Mouse (Mus musculus) heart, embryonic 10.5 days (tissue): ENCODE measurements around the gene Pgm2l1. TPM values are rescaled to one million over a fixed set of nuclear protein-coding genes. Genes with fewer than 3 reads are reported as not detected.
"Not testable (repeated sequence)": the region's sequence is repeated elsewhere in the genome, so short reads cannot be mapped to it uniquely, and the experiment has no call there.

Experiments used
- DNase-seq: peaks from one replicate; pipeline ENCODE4 v3.0.0-alpha.2; 2017; ENCODE audit warnings: low spot score
- H3K27ac ChIP-seq: fragments of 300-500 bp; sonication (generic); 2 replicates; pipeline ENCODE4 v1.5.1; 2016; ENCODE audit warnings: mild to moderate bottlenecking
- H3K27me3 ChIP-seq: fragments of 300-500 bp; sonication (generic); 2 replicates; pipeline ENCODE4 v1.6.1; 2016; ENCODE audit warnings: mild to moderate bottlenecking; ENCODE audit not compliant: poor library complexity, insufficient read depth, severe bottlenecking
- H3K36me3 ChIP-seq: fragments of 300-500 bp; sonication (generic); 2 replicates; pipeline ENCODE4 v1.6.1; 2016; ENCODE audit warnings: mild to moderate bottlenecking, moderate library complexity
- H3K4me1 ChIP-seq: fragments of 300-500 bp; sonication (generic); 2 replicates; pipeline ENCODE4 v1.6.1; 2016; ENCODE audit warnings: mild to moderate bottlenecking
- H3K4me3 ChIP-seq: fragments of 300-500 bp; sonication (generic); 2 replicates; pipeline ENCODE4 v1.5.1; 2016; ENCODE audit warnings: mild to moderate bottlenecking, moderate library complexity
- H3K9me3 ChIP-seq: fragments of 300-500 bp; sonication (generic); 2 replicates; pipeline ENCODE4 v1.6.1; 2016; ENCODE audit warnings: mild to moderate bottlenecking, moderate library complexity
- WGBS: fragments of 180-500 bp; shearing (Covaris S2); methylation state at CpG from one replicate; pipeline ENCODE4 v1.1.7; 2016; 5-methylcytosine and 5-hydroxymethylcytosine counted together
- polyA plus RNA-seq: library from polyadenylated mRNA; unstranded; fragments of >200 nt; fragmentation: Nextera tagmentation; extraction: Ambion mirVana; gene quantifications from 2 replicates; pipeline ENCODE4 v1.2.1, GENCODE M21; 2016

Pgm2l1 gene
- polyA plus RNA-seq, 1 experiment from 2014 or later = 1.4 TPM

- Histone ChIP-seq H3K4me3 (no peak overlapping the region), H3K27me3 (no peaks in the 10 kb centered on the region), H3K36me3 (no peaks in the 10 kb centered on the region), H3K27ac (no peak overlapping the region), H3K4me1 (0 out of 2 replicates have a peak, but pooled peaks cover 4% of the 10 kb centered on the region), H3K9me3 (no peaks in the 10 kb centered on the region)
- no peak for DNase-seq
- 59% methylated on average over 7 of the region's 7 CpGs for WGBS
Observed at GRCm38 (mm10) chr7:100234264-100234885, 7.2 kb downstream of the Pgm2l1 start.

GRCm38 (mm10) chr7:100238271-100238670, 11.1 kb downstream of the Pgm2l1 start:
- H3K4me3 ChIP-seq = no peak overlapping the region
- no peak overlapping the region for H3K27ac ChIP-seq
- no peaks in the 10 kb centered on the region for H3K27me3 ChIP-seq
- WGBS = 89% methylated on average over 1 of the region's 1 CpGs
- no peaks in the 10 kb centered on the region for H3K36me3 ChIP-seq
- no peak for DNase-seq
- 0 out of 2 replicates have a peak, but pooled peaks cover 4% of the 10 kb centered on the region for H3K4me1 ChIP-seq
- H3K9me3 ChIP-seq = no peaks in the 10 kb centered on the region

- no peaks in the 10 kb centered on the region for H3K4me1 ChIP-seq
- DNase-seq = no peak
- H3K36me3 ChIP-seq = no peaks in the 10 kb centered on the region
- H3K27ac ChIP-seq = no peak overlapping the region
- WGBS = 82% methylated on average over 2 of the region's 2 CpGs
- H3K27me3 ChIP-seq = no peaks in the 10 kb centered on the region
- H3K4me3 ChIP-seq = no peak overlapping the region
- no peaks in the 10 kb centered on the region for H3K9me3 ChIP-seq
Observed at GRCm38 (mm10) chr7:100240601-100241000, 13.4 kb downstream of the Pgm2l1 start.

- 83% methylated on average over 1 of the region's 1 CpGs for WGBS
- H3K27me3 ChIP-seq = no peaks in the 10 kb centered on the region
- H3K4me3 ChIP-seq = no peak overlapping the region
- DNase-seq = no peak
- no peaks in the 10 kb centered on the region for H3K36me3 ChIP-seq
- H3K4me1 ChIP-seq = no peaks in the 10 kb centered on the region
- H3K27ac ChIP-seq = no peak overlapping the region
- H3K9me3 ChIP-seq = no peaks in the 10 kb centered on the region
Observed at GRCm38 (mm10) chr7:100243007-100243406, 15.8 kb downstream of the Pgm2l1 start.

- no peak for DNase-seq
- no peaks in the 10 kb centered on the region for H3K36me3 ChIP-seq
- WGBS = 84% methylated on average over 4 of the region's 4 CpGs
- H3K4me1 ChIP-seq = no peaks in the 10 kb centered on the region
- H3K4me3 ChIP-seq = no peak overlapping the region
- H3K27me3 ChIP-seq = no peaks in the 10 kb centered on the region
- H3K27ac ChIP-seq = no peak overlapping the region
- no peaks in the 10 kb centered on the region for H3K9me3 ChIP-seq
Observed at GRCm38 (mm10) chr7:100244225-100244624, 17.0 kb downstream of the Pgm2l1 start.

- DNase-seq = no peak
- H3K27me3 ChIP-seq = no peaks in the 10 kb centered on the region
- WGBS = 91% methylated on average over 3 of the region's 3 CpGs
- H3K36me3 ChIP-seq = no peaks in the 10 kb centered on the region
- H3K27ac ChIP-seq = no peak overlapping the region
- H3K9me3 ChIP-seq = no peaks in the 10 kb centered on the region
- no peak overlapping the region for H3K4me3 ChIP-seq
- H3K4me1 ChIP-seq = no peaks in the 10 kb centered on the region
Observed at GRCm38 (mm10) chr7:100245176-100245575, 18.0 kb downstream of the Pgm2l1 start.

- Histone ChIP-seq H3K27me3 (no peaks in the 10 kb centered on the region), H3K36me3 (peaks cover 7% of the 10 kb centered on the region), H3K4me3 (no peak overlapping the region), H3K4me1 (no peaks in the 10 kb centered on the region), H3K27ac (no peak overlapping the region), H3K9me3 (no peaks in the 10 kb centered on the region)
- DNase-seq = no peak
- 93% methylated on average over 5 of the region's 5 CpGs for WGBS
Observed at GRCm38 (mm10) chr7:100250667-100251066, 23.5 kb downstream of the Pgm2l1 start.

- Histone ChIP-seq H3K36me3 (no peaks in the 10 kb centered on the region), H3K4me1 (no peaks in the 10 kb centered on the region), H3K9me3 (no peaks in the 10 kb centered on the region), H3K27me3 (no peaks in the 10 kb centered on the region), H3K27ac (no peak overlapping the region), H3K4me3 (no peak overlapping the region)
- WGBS = 81% methylated on average over 3 of the region's 3 CpGs
- no peak for DNase-seq
Observed at GRCm38 (mm10) chr7:100262350-100262749, 35.2 kb downstream of the Pgm2l1 start.

GRCm38 (mm10) chr7:100264934-100265333, 37.7 kb downstream of the Pgm2l1 start:
- not testable (repeated sequence) for DNase-seq, H3K27me3 ChIP-seq, H3K4me1 ChIP-seq, H3K4me3 ChIP-seq, H3K9me3 ChIP-seq, H3K27ac ChIP-seq, H3K36me3 ChIP-seq
- 39% methylated on average over 17 of the region's 17 CpGs for WGBS

- Histone ChIP-seq H3K36me3 (no peaks in the 10 kb centered on the region), H3K27me3 (no peaks in the 10 kb centered on the region), H3K4me1 (no peaks in the 10 kb centered on the region; the same call in 1 of the 2 replicates), H3K27ac (no peak overlapping the region), H3K4me3 (no peak overlapping the region), H3K9me3 (no peaks in the 10 kb centered on the region)
- no peak for DNase-seq
- 94% methylated on average over 8 of the region's 8 CpGs for WGBS
Observed at GRCm38 (mm10) chr7:100272369-100272768, 45.2 kb downstream of the Pgm2l1 start.

GRCm38 (mm10) chr7:100274507-100274906, 47.3 kb downstream of the Pgm2l1 start:
- Histone ChIP-seq H3K36me3 (no peaks in the 10 kb centered on the region), H3K27me3 (no peaks in the 10 kb centered on the region), H3K4me3 (no peak overlapping the region), H3K4me1 (no peaks in the 10 kb centered on the region; the same call in 1 of the 2 replicates), H3K9me3 (no peaks in the 10 kb centered on the region), H3K27ac (no peak overlapping the region)
- 67% methylated on average over 6 of the region's 6 CpGs for WGBS
- no peak for DNase-seq

- 41% methylated on average over 2 of the region's 2 CpGs for WGBS
- H3K27me3 ChIP-seq = no peaks in the 10 kb centered on the region
- no peaks in the 10 kb centered on the region for H3K36me3 ChIP-seq
- no peak overlapping the region for H3K27ac ChIP-seq
- no peak for DNase-seq
- H3K4me3 ChIP-seq = no peak overlapping the region
- H3K4me1 ChIP-seq = no peaks in the 10 kb centered on the region; the same call in 1 of the 2 replicates
- H3K9me3 ChIP-seq = no peaks in the 10 kb centered on the region
Observed at GRCm38 (mm10) chr7:100276397-100276796, 49.2 kb downstream of the Pgm2l1 start.

GRCm38 (mm10) chr7:100279803-100280202, 52.6 kb downstream of the Pgm2l1 start:
- Histone ChIP-seq H3K4me3 (no peak overlapping the region), H3K4me1 (no peaks in the 10 kb centered on the region), H3K9me3 (no peaks in the 10 kb centered on the region), H3K27ac (no peak overlapping the region), H3K36me3 (no peaks in the 10 kb centered on the region), H3K27me3 (peaks cover 20% of the 10 kb centered on the region)
- WGBS = 0% methylated on average over 1 of the region's 1 CpGs
- DNase-seq = no peak

GRCm38 (mm10) chr7:100281596-100281995, 54.4 kb downstream of the Pgm2l1 start:
- no peaks in the 10 kb centered on the region for H3K9me3 ChIP-seq
- H3K27ac ChIP-seq = no peak overlapping the region
- peaks cover 37% of the 10 kb centered on the region for H3K27me3 ChIP-seq
- H3K4me3 ChIP-seq = no peak overlapping the region
- WGBS = 59% methylated on average over 3 of the region's 3 CpGs
- DNase-seq = no peak
- no peaks in the 10 kb centered on the region for H3K36me3 ChIP-seq
- peaks cover 7% of the 10 kb centered on the region for H3K4me1 ChIP-seq
